Mouse (Mus musculus) heart, embryonic 15.5 days (tissue): Measurements from ENCODE around the gene Gm9857. TPM values are rescaled to one million over a fixed set of nuclear protein-coding genes. Genes with fewer than 3 reads are reported as not detected.

Experiments used
- ATAC-seq: fragments of 200-750 bp; cut with Nextera tagmentation; replicated peaks from 2 replicates; pipeline ENCODE4 v1.8.0; 2017; ENCODE audit warnings: low read depth, moderate TSS enrichment; ENCODE audit not compliant: insufficient number of reproducible peaks, insufficient read depth, low FRiP score
- H3K27ac ChIP-seq: fragments of 300-500 bp; sonication (generic); 2 replicates; pipeline ENCODE4 v1.5.1; 2015; ENCODE audit warnings: mild to moderate bottlenecking, inconsistent platforms
- H3K27me3 ChIP-seq: fragments of 300-500 bp; sonication (generic); 2 replicates; pipeline ENCODE4 v1.6.1; 2015; ENCODE audit warnings: inconsistent platforms
- H3K36me3 ChIP-seq: fragments of 300-500 bp; sonication (generic); 2 replicates; pipeline ENCODE4 v1.6.1; 2015; ENCODE audit warnings: mild to moderate bottlenecking, inconsistent platforms
- H3K4me1 ChIP-seq: fragments of 300-500 bp; sonication (generic); replicated peaks from 2 replicates; pipeline ENCODE4 v1.6.1; 2015; ENCODE audit warnings: inconsistent platforms
- H3K4me2 ChIP-seq: fragments of 300-500 bp; sonication (generic); 2 replicates; pipeline ENCODE4 v1.6.1; 2015; ENCODE audit warnings: inconsistent platforms, mild to moderate bottlenecking, moderate library complexity
- H3K4me3 ChIP-seq: fragments of 300-500 bp; sonication (generic); 2 replicates; pipeline ENCODE4 v1.5.1; 2015; ENCODE audit warnings: mild to moderate bottlenecking, inconsistent platforms
- H3K9ac ChIP-seq: fragments of 300-500 bp; sonication (generic); 2 replicates; pipeline ENCODE4 v1.6.1; 2015; ENCODE audit warnings: mild to moderate bottlenecking, inconsistent platforms
- H3K9me3 ChIP-seq: fragments of 300-500 bp; sonication (generic); replicated peaks from 2 replicates; pipeline ENCODE4 v1.6.1; 2016; ENCODE audit warnings: inconsistent platforms
- WGBS: fragments of 180-500 bp; shearing (Covaris S2); methylation state at CpG from one replicate; pipeline ENCODE4 v1.1.7; 2015; ENCODE audit warnings: mixed read lengths; 5-methylcytosine and 5-hydroxymethylcytosine counted together
- polyA plus RNA-seq: library from polyadenylated mRNA; unstranded; fragments of >200 nt; fragmentation: Nextera tagmentation; extraction: Ambion mirVana; gene quantifications from 2 replicates; pipeline ENCODE4 v1.2.1, GENCODE M21; 2015

Gm9857 gene
- polyA plus RNA-seq: not detected in 2 replicates

- no peak within 1 kb of the TSS for H3K27ac ChIP-seq
- no peak for ATAC-seq
- peak within 1 kb of the TSS; percentile 74 for H3K4me2 ChIP-seq
- H3K36me3 ChIP-seq: no peaks in the 10 kb centered on the region
- WGBS: 40% methylated on average over 58 of the region's 59 CpGs
- H3K9me3 ChIP-seq: no peaks in the 10 kb centered on the region
- peaks cover 3% of the 10 kb centered on the region; the same call in 1 of the 2 replicates for H3K27me3 ChIP-seq
- no peak within 1 kb of the TSS for H3K9ac ChIP-seq
- peak within 1 kb of the TSS; percentile 36 for H3K4me3 ChIP-seq
- peaks cover 5% of the 10 kb centered on the region; the same call in 1 of the 2 replicates for H3K4me1 ChIP-seq
Observed at GRCm38 (mm10) chr3:108940001-108940633, at the start of gene Gm9857. Gm9857 (minus strand) TSS chr3:108940445.

DNA sequence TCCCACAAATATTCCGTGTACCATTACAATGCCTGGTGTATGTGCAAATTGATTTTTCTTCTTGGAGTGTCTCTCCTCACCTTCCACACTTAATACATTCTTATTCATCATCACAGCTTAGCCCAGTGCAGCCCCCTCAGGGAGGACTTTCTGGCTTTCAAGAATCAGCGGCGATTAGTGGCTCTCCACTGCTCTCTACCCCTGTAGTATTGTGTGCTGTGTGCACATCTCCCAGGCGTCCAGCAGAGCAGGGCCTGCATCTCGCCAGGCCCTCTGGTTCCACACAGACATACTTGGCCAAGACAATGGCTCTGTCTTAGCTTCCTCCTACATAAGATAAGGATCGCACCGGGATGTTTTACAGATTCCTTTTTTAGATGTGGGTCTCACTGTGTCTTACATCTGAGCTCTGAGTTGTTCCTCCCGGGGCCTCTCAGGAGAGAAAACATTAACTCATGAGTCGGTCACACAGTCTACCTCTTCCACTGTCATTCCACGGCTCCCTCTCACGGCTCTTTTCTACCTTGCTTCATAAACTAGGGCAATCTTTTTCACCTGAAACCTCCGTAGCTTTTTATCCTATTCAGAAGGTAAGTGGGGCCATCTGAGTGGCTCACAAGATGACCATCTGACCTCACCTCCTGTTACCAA is 46.9 kb upstream of the Gm9857 start:
- no peak overlapping the region for H3K4me2 ChIP-seq
- ATAC-seq: no peak
- no peaks in the 10 kb centered on the region for H3K36me3 ChIP-seq
- no peak overlapping the region for H3K9ac ChIP-seq
- WGBS: 73% methylated on average over 12 of the region's 12 CpGs
- no peaks in the 10 kb centered on the region for H3K27me3 ChIP-seq
- no peak overlapping the region for H3K27ac ChIP-seq
- H3K9me3 ChIP-seq: no peaks in the 10 kb centered on the region
- H3K4me3 ChIP-seq: no peak overlapping the region
- H3K4me1 ChIP-seq: no peaks in the 10 kb centered on the region

DNA sequence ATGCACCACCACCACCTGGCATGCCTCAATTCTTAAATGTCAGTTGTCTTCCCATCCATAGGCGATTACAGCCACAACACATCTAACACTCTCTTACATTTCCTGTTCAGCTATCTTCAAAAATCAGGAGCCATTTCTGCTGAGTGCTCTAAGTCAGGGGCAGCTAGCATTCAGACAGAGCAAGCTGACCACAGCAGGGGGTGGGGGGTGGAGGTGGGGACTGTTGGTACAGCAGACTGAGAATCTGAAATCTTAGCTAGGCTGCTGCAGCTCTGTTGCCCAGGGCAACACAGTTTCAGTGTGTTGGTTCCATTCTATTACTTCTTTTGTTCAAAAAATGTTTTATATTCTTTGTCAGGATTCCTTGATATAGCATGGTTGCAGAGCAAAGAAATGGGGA is 46.3 kb upstream of the Gm9857 start:
- Histone ChIP-seq H3K4me2 (no peak overlapping the region), H3K4me1 (no peaks in the 10 kb centered on the region), H3K4me3 (no peak overlapping the region), H3K27ac (no peak overlapping the region), H3K9me3 (no peaks in the 10 kb centered on the region), H3K36me3 (no peaks in the 10 kb centered on the region), H3K9ac (no peak overlapping the region), H3K27me3 (no peaks in the 10 kb centered on the region)
- WGBS: 66% methylated on average over 1 of the region's 1 CpGs
- no peak for ATAC-seq

DNA sequence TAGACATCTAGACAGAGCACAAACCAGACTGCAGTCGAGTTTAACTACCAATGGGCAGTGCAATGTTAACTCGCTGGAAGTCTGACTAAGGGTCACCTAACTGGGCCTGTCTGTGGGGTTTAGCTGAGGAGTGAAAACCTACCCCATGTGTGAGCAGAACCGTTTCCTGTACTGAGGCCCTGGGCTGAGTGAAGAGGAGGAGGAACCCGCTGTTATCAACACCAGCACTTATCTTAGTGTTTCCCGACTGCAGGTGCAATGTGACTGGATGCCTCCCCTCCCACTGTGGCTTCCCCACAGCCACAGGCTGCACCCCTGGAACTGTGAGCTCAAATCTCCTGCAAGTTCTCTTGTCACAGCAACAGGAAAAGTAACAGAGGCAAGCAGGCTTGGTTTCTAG is 43.7 kb upstream of the Gm9857 start:
- WGBS: 36% methylated on average over 5 of the region's 5 CpGs
- H3K4me1 ChIP-seq: no peaks in the 10 kb centered on the region

GRCm38 (mm10) chr3:108981946-108982345 is 41.7 kb upstream of the Gm9857 start:
- 71% methylated on average over 6 of the region's 6 CpGs for WGBS
- ATAC-seq: no peak

More for the DNA sequence above, 43.7 kb upstream of the Gm9857 start:
- Histone ChIP-seq H3K9me3 (no peaks in the 10 kb centered on the region), H3K27ac (no peak overlapping the region), H3K36me3 (peaks cover 12% of the 10 kb centered on the region; the same call in 1 of the 2 replicates), H3K27me3 (no peaks in the 10 kb centered on the region), H3K4me2 (no peak overlapping the region), H3K4me3 (no peak overlapping the region), H3K9ac (no peak overlapping the region)
- ATAC-seq: no peak

GRCm38 (mm10) chr3:108977340-108978030 is 37.2 kb upstream of the Gm9857 start:
- 96% methylated on average over 13 of the region's 13 CpGs for WGBS
- H3K36me3 ChIP-seq: peaks cover 27% of the 10 kb centered on the region; the same call in 1 of the 2 replicates
- H3K4me3 ChIP-seq: no peak overlapping the region
- H3K27me3 ChIP-seq: no peaks in the 10 kb centered on the region
- no peak overlapping the region for H3K27ac ChIP-seq
- no peak overlapping the region for H3K9ac ChIP-seq
- no peak for ATAC-seq
- no peaks in the 10 kb centered on the region for H3K9me3 ChIP-seq
- no peaks in the 10 kb centered on the region for H3K4me1 ChIP-seq
- no peak overlapping the region for H3K4me2 ChIP-seq

More at GRCm38 (mm10) chr3:108981946-108982345, 41.7 kb upstream of the Gm9857 start:
- peaks cover 27% of the 10 kb centered on the region; the same call in 1 of the 2 replicates for H3K36me3 ChIP-seq
- no peak overlapping the region for H3K4me3 ChIP-seq
- no peaks in the 10 kb centered on the region for H3K9me3 ChIP-seq
- no peak overlapping the region for H3K9ac ChIP-seq
- H3K27ac ChIP-seq: no peak overlapping the region
- no peaks in the 10 kb centered on the region for H3K27me3 ChIP-seq
- no peak overlapping the region for H3K4me2 ChIP-seq
- no peaks in the 10 kb centered on the region for H3K4me1 ChIP-seq

DNA sequence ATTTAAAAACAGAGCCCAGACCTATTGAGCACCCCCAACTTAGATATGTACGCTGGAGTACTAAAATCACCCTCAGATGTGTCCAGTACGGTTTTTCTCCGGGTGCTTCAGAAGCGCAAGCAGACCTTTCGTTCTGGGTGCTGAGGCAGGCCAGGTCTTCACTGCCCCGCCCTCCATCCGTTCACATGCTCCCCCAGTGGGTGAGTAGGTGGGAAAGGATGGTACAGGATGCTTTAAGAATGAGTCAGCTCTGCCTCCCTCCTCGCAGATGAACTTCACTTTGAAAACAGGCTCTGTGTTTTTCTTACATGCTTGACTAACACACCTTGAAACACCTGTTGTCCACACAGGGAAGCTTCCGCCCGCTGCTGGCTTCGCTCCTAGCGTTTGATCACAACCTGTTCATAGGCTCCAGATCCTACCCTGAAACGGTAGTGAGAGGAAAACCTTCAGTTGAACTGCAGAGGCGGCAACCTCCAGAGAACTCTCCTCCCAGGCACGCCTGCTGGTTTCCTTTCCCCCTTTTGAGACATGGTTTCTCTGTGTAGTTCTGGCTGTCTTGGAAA is 34.8 kb upstream of the Gm9857 start:
- Histone ChIP-seq H3K27ac (no peak overlapping the region), H3K4me3 (no peak overlapping the region), H3K27me3 (no peaks in the 10 kb centered on the region), H3K4me1 (no peaks in the 10 kb centered on the region), H3K36me3 (peaks cover 24% of the 10 kb centered on the region; the same call in 1 of the 2 replicates), H3K4me2 (no peak overlapping the region), H3K9ac (no peak overlapping the region), H3K9me3 (no peaks in the 10 kb centered on the region)
- no peak for ATAC-seq
- WGBS: 79% methylated on average over 15 of the region's 15 CpGs

DNA sequence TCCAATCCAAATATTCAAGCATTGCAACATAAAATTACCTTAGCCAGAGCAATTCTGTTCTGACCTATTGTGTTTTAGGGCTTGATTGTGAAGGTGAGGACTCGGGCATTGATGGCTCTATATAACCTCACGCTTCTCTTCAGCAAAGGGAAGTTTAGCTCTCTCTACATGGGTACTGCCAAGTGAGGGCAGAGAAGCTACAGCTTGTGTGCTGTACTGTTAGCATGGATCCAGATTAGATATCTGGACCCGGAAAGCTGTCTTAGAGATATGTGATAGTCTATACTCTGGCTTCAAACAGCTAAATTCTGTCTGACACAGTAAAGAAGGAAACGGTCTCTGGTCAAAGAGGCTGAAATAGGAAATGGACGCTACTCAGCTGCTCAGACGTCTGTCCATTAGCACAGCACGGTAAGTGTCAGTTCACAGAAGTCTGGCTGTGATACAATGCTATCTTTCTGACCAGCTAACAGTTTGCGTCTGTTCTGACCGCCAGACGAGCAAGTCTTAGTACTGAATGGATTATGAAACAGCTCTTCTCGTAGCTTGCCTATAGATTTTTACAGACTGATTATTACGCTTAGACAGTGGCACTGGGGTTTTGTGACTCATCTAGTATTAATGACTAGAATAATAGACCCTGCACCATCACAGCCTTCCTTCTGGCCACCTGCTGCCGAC is 33.9 kb upstream of the Gm9857 start:
- no peak overlapping the region for H3K4me3 ChIP-seq
- H3K9ac ChIP-seq: no peak overlapping the region
- no peaks in the 10 kb centered on the region for H3K27me3 ChIP-seq
- 67% methylated on average over 13 of the region's 13 CpGs for WGBS
- peaks cover 16% of the 10 kb centered on the region; the same call in 1 of the 2 replicates for H3K36me3 ChIP-seq
- no peak overlapping the region for H3K27ac ChIP-seq
- no peaks in the 10 kb centered on the region for H3K9me3 ChIP-seq
- H3K4me1 ChIP-seq: no peaks in the 10 kb centered on the region
- ATAC-seq: no peak
- H3K4me2 ChIP-seq: no peak overlapping the region

DNA sequence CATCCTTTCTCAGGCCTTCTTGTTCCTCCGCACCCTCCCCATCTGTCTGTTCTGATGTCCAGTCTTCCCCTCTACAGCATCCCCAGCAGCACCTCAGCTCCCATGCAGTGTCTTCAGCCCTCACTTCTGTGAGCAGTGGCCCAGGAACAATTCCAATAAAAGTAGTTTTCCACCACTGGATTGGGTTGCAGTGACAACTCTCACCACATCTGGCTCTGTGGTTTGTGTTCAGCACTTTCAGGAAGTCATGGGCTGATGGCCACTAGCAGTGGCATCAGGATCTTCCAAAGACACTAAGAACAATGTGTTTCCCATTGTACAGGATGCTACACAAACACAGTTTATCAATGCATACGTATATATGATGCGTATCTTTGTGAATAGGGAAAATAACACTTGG is 25.8 kb upstream of the Gm9857 start:
- Histone ChIP-seq H3K4me3 (no peak overlapping the region), H3K9me3 (no peaks in the 10 kb centered on the region), H3K4me1 (0 out of 2 replicates have a peak, but pooled peaks cover 2% of the 10 kb centered on the region), H3K9ac (no peak overlapping the region), H3K4me2 (no peak overlapping the region), H3K27ac (no peak overlapping the region), H3K27me3 (no peaks in the 10 kb centered on the region), H3K36me3 (no peaks in the 10 kb centered on the region)
- ATAC-seq: no peak
- WGBS: 91% methylated on average over 3 of the region's 3 CpGs

GRCm38 (mm10) chr3:108964361-108965044 is 24.3 kb upstream of the Gm9857 start:
- Histone ChIP-seq H3K27ac (no peak overlapping the region), H3K4me3 (no peak overlapping the region), H3K4me2 (no peak overlapping the region), H3K9ac (no peak overlapping the region), H3K9me3 (no peaks in the 10 kb centered on the region), H3K27me3 (no peaks in the 10 kb centered on the region), H3K36me3 (no peaks in the 10 kb centered on the region), H3K4me1 (0 out of 2 replicates have a peak, but pooled peaks cover 2% of the 10 kb centered on the region)
- 72% methylated on average over 7 of the region's 7 CpGs for WGBS
- no peak for ATAC-seq
